Mouse (Mus musculus) MEL (cell line): Measurements from ENCODE around the gene Acnat1. TPM values are rescaled to one million over a fixed set of nuclear protein-coding genes. Genes with fewer than 3 reads are reported as not detected.
"Not testable (repeated sequence)": the region's sequence is repeated elsewhere in the genome, so short reads cannot be mapped to it uniquely, and the experiment has no call there.

Experiments
- DNase-seq: peaks from one replicate; pipeline ENCODE4 v3.0.0; 2011; ENCODE audit warnings: low read depth, low spot score
- H3K27ac ChIP-seq: 2 replicates; pipeline ENCODE4 v1.5.1; 2012; ENCODE audit warnings: low read depth, mild to moderate bottlenecking, control low read depth, low read length, moderate library complexity; ENCODE audit not compliant: control insufficient read depth
- H3K27me3 ChIP-seq, 2 experiments: fragments of 150-350 bp in 1 of 2; sonication (generic) in 1 of 2; 2 replicates each; pipeline ENCODE4 v1.6.1; 2012; ENCODE audit warnings: low read length in 2 of 2, mild to moderate bottlenecking in 2 of 2, improper control_type of control experiment in 1 of 2, moderate library complexity in 1 of 2; ENCODE audit not compliant: insufficient read depth in 2 of 2, control insufficient read depth in 1 of 2
- H3K36me3 ChIP-seq, 2 experiments: 2 replicates each; pipeline ENCODE4 v1.6.1; 2012 to 2014; ENCODE audit warnings: low read length in 2 of 2, improper control_type of control experiment in 1 of 2, inconsistent platforms in 1 of 2, mild to moderate bottlenecking in 1 of 2; ENCODE audit not compliant: insufficient read depth in 2 of 2, control insufficient read depth in 1 of 2
- H3K4me1 ChIP-seq, 2 experiments: fragments of 150-350 bp in 1 of 2; sonication (generic) in 1 of 2; 2 replicates each; pipeline ENCODE4 v1.6.1; 2012; ENCODE audit warnings: low read length in 2 of 2, improper control_type of control experiment in 1 of 2, mild to moderate bottlenecking in 1 of 2; ENCODE audit not compliant: insufficient read depth in 2 of 2, control insufficient read depth in 1 of 2
- H3K4me3 ChIP-seq, 2 experiments: fragments of 150-350 bp in 1 of 2; sonication (generic) in 1 of 2; 2 replicates each; pipeline ENCODE4 v1.5.1; 2012; ENCODE audit warnings: low read depth in 2 of 2, low read length in 2 of 2, mild to moderate bottlenecking in 2 of 2, moderate library complexity in 2 of 2, control low read depth in 1 of 2, improper control_type of control experiment in 1 of 2; ENCODE audit not compliant: control insufficient read depth in 1 of 2, insufficient read depth in 1 of 2
- H3K79me2 ChIP-seq: 2 replicates; pipeline ENCODE4 v1.6.1; 2012; ENCODE audit warnings: mild to moderate bottlenecking, low read length, moderate library complexity; ENCODE audit not compliant: control insufficient read depth, poor library complexity, insufficient read depth
- H3K9ac ChIP-seq: 2 replicates; pipeline ENCODE4 v1.6.1; 2012; ENCODE audit warnings: low read depth, mild to moderate bottlenecking, control low read depth, low read length, moderate library complexity; ENCODE audit not compliant: control insufficient read depth, poor library complexity, severe bottlenecking
- H3K9me3 ChIP-seq: fragments of 150-350 bp; sonication (generic); replicated peaks from 2 replicates; pipeline ENCODE4 v1.6.1; 2012; ENCODE audit warnings: mild to moderate bottlenecking, low read length, improper control_type of control experiment, moderate library complexity; ENCODE audit not compliant: insufficient read depth
- BHLHE40 ChIP-seq: IDR thresholded peaks from 2 replicates; pipeline ENCODE4 v1.6.1; 2012; ENCODE audit warnings: low read depth, mild to moderate bottlenecking, inconsistent platforms, low read length, improper control_type of control experiment, borderline replicate concordance
- CHD1 ChIP-seq: IDR thresholded peaks from 2 replicates; pipeline ENCODE4 v1.6.1; 2012; ENCODE audit warnings: low read depth, mild to moderate bottlenecking, inconsistent platforms, low read length, improper control_type of control experiment
- CHD2 ChIP-seq: IDR thresholded peaks from 2 replicates; pipeline ENCODE4 v1.6.1; 2011; ENCODE audit warnings: low read length, improper control_type of control experiment
- CTCF ChIP-seq, 3 experiments: IDR thresholded peaks in 2 of 3; conservative IDR thresholded peaks in 1 of 3; 2 replicates each; pipeline ENCODE4 v1.5.1; 2011 to 2012; ENCODE audit warnings: low read length in 3 of 3, low read depth in 2 of 3, mild to moderate bottlenecking in 2 of 3, improper control_type of control experiment in 1 of 3, inconsistent platforms in 1 of 3, mixed read lengths in 1 of 3, moderate library complexity in 1 of 3; ENCODE audit not compliant: control insufficient read depth in 1 of 3, insufficient read depth in 1 of 3, poor library complexity in 1 of 3, severe bottlenecking in 1 of 3
- ETS1 ChIP-seq: IDR thresholded peaks from 2 replicates; pipeline ENCODE4 v1.6.1; 2012; ENCODE audit warnings: low read depth, mild to moderate bottlenecking, inconsistent platforms, low read length, improper control_type of control experiment, moderate library complexity
- GATA1 ChIP-seq: IDR thresholded peaks from 2 replicates; pipeline ENCODE4 v1.6.1; 2011; ENCODE audit warnings: low read depth, low read length, improper control_type of control experiment
- HCFC1 ChIP-seq: IDR thresholded peaks from 2 replicates; pipeline ENCODE4 v1.6.1; 2012; ENCODE audit warnings: low read depth, mild to moderate bottlenecking, inconsistent platforms, low read length, improper control_type of control experiment, moderate library complexity
- MAZ ChIP-seq: IDR thresholded peaks from 2 replicates; pipeline ENCODE4 v1.6.1; 2012; ENCODE audit warnings: low read depth, mild to moderate bottlenecking, inconsistent platforms, low read length, improper control_type of control experiment
- MYB ChIP-seq: IDR thresholded peaks from 2 replicates; pipeline ENCODE4 v1.6.1; 2011; ENCODE audit warnings: mild to moderate bottlenecking, low read depth, low read length, improper control_type of control experiment
- MYC ChIP-seq: IDR thresholded peaks from 2 replicates; pipeline ENCODE4 v1.6.1; 2011; ENCODE audit warnings: low read depth, mild to moderate bottlenecking, low read length, improper control_type of control experiment, moderate library complexity
- NELFE ChIP-seq: IDR thresholded peaks from 2 replicates; pipeline ENCODE4 v1.6.1; 2011; ENCODE audit warnings: low read depth, low read length, improper control_type of control experiment
- RCOR1 ChIP-seq: IDR thresholded peaks from 2 replicates; pipeline ENCODE4 v1.6.1; 2012; ENCODE audit warnings: low read depth, mild to moderate bottlenecking, inconsistent platforms, low read length, improper control_type of control experiment
- SMC3 ChIP-seq: IDR thresholded peaks from 2 replicates; pipeline ENCODE4 v1.6.1; 2011; ENCODE audit warnings: low read depth, low read length, improper control_type of control experiment
- TAL1 ChIP-seq: IDR thresholded peaks from 2 replicates; pipeline ENCODE4 v1.6.1; 2012; ENCODE audit warnings: mild to moderate bottlenecking, inconsistent platforms, low read length, moderate library complexity, mixed read lengths
- TBP ChIP-seq: IDR thresholded peaks from 2 replicates; pipeline ENCODE4 v1.8.0; 2011; ENCODE audit warnings: low read depth, low read length, improper control_type of control experiment
- TCF12 ChIP-seq: IDR thresholded peaks from 2 replicates; pipeline ENCODE4 v1.6.1; 2014; ENCODE audit warnings: low read depth, mild to moderate bottlenecking, inconsistent platforms, low read length, improper control_type of control experiment, moderate library complexity
- USF2 ChIP-seq, 2 experiments: IDR thresholded peaks; 2 replicates each; pipeline ENCODE4 v1.6.1; 2011 to 2012; ENCODE audit warnings: improper control_type of control experiment in 2 of 2, low read length in 2 of 2, borderline replicate concordance in 1 of 2, inconsistent platforms in 1 of 2, low read depth in 1 of 2, mild to moderate bottlenecking in 1 of 2; ENCODE audit not compliant: insufficient read depth in 1 of 2
- ZC3H11A ChIP-seq: IDR thresholded peaks from 2 replicates; pipeline ENCODE4 v1.6.1; 2012; ENCODE audit warnings: low read depth, mild to moderate bottlenecking, inconsistent platforms, low read length, improper control_type of control experiment
- ZKSCAN1 ChIP-seq: IDR thresholded peaks from 2 replicates; pipeline ENCODE4 v1.6.1; 2012; ENCODE audit warnings: low read depth, mild to moderate bottlenecking, inconsistent platforms, low read length, improper control_type of control experiment, moderate library complexity
- polyA plus RNA-seq, 2 experiments: library from polyadenylated mRNA; stranded (reverse) in 1 of 2; unstranded in 1 of 2; fragments of >175 nt in 1 of 2; fragments of >200 nt in 1 of 2; gene quantifications; 2 replicates each; pipeline versions ENCODE4 v1.2.1 to v1.2.4; 2012; ENCODE audit warnings: low replicate concordance in 2 of 2, low read depth in 1 of 2; ENCODE audit not compliant: insufficient read length in 2 of 2, insufficient read depth in 1 of 2, missing spikeins in 1 of 2
- total RNA-seq: library from RNA; depleted of rRNA; stranded (reverse); fragments of 300-350 nt; gene quantifications from 2 replicates; pipeline ENCODE4 v1.2.3, GENCODE M21; 2012

Acnat1 gene
- total and polyA plus RNA-seq, 3 experiments: not detected

- H3K4me1 ChIP-seq: peaks cover 0 to 3% of the 10 kb centered on the region in 2 experiments; a peak in 3 of 4 replicates
- H3K27ac ChIP-seq: no peak overlapping the region
- TF ChIP-seq MAZ: no peak
- no peak for TF ChIP-seq CHD1
- no peak for TF ChIP-seq RCOR1
- TF ChIP-seq MYC: no peak
- no peak for TF ChIP-seq TBP
- no peak for TF ChIP-seq ZKSCAN1
- TF ChIP-seq BHLHE40: no peak
- TF ChIP-seq TAL1: no peak
- TF ChIP-seq TCF12: no peak
- TF ChIP-seq CTCF (IDR thresholded peaks at IDR 0.05 in 2 of 3, conservative IDR thresholded peaks at IDR 0.05 in 1 of 3; ENCODE audit: control insufficient read depth in 1 of 3, insufficient read depth in 1 of 3, low read depth in 2 of 3, low read length in 3 of 3, poor library complexity in 1 of 3, severe bottlenecking in 1 of 3): no peak
- TF ChIP-seq ZC3H11A: no peak
- no peak for TF ChIP-seq HCFC1
- no peak for TF ChIP-seq CHD2
- no peak for TF ChIP-seq SMC3
- TF ChIP-seq NELFE: no peak
- no peak for TF ChIP-seq GATA1
- TF ChIP-seq MYB: no peak
- TF ChIP-seq ETS1: no peak
- TF ChIP-seq USF2 (IDR thresholded peaks at IDR 0.05; ENCODE audit: borderline replicate concordance in 1 of 2, insufficient read depth in 1 of 2, low read depth in 1 of 2, low read length in 2 of 2): no peak
- peaks cover 0 to 2% of the 10 kb centered on the region in 2 experiments; a peak in 1 of 4 replicates for H3K36me3 ChIP-seq
- H3K9ac ChIP-seq: no peak overlapping the region
- no peak overlapping the region for H3K4me3 ChIP-seq
- no peak for DNase-seq
- H3K9me3 ChIP-seq: no peaks in the 10 kb centered on the region
- H3K79me2 ChIP-seq: no peaks in the 10 kb centered on the region
- no peaks in the 10 kb centered on the region for H3K27me3 ChIP-seq
These were observed 6.5 kb upstream of the Acnat1 start for GRCm38 (mm10) chr4:49480104-49480760.

- peak; percentile 16 for DNase-seq
- H3K9me3 ChIP-seq, H3K4me1 ChIP-seq, H3K9ac ChIP-seq, H3K79me2 ChIP-seq, H3K27me3 ChIP-seq, H3K36me3 ChIP-seq: not testable (repeated sequence)
- Histone ChIP-seq H3K4me3 (peak overlapping the region in 1 of 2 experiments; percentile 49; a peak in 2 of 4 replicates), H3K27ac (peak overlapping the region; percentile 37; the same call in 1 of the 2 replicates)
These were observed 5.3 kb upstream of the Acnat1 start for GRCm38 (mm10) chr4:49479035-49479434.
